Mouse (Mus musculus): Measurements from ENCODE around the gene E2f2. TPM values are rescaled to one million over a fixed set of nuclear protein-coding genes. Genes with fewer than 3 reads are reported as not detected.
A peak's percentile ranks its signal among the peaks of the same experiment; 100 is the strongest.

The E2f2 gene
- polyA plus RNA-seq, 1 experiment from 2014 or later: 5.5 TPM

DNA sequence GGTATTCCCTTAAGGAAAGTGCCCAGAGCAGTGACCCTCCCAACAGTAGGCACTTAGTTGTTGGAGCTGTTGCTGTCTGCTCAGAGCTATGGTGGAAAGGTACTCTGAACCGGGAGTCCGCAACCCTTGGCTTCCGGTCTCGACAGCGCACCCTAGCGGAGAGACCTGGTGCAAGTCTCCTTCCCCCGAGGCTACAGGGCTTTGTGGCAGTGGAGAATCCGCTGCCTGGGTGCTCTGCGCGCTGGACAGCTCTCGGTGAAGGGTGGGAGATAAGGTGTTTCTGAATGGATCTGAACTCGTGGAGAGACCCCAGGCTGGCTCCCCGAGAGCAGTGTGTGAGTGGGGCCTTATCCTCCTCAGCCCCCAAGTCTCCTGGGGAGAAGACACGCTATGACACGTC is 7.8 kb downstream of the E2f2 start:
- DNase-seq (peak; percentile 91), ATAC-seq (ENCODE audit: insufficient read depth) (peak; percentile 55; the same call in 1 of the 2 replicates)
- Histone ChIP-seq H3K36me3 (ENCODE audit: insufficient read depth) (peaks cover 20% of the 10 kb centered on the region; the same call in 1 of the 2 replicates), H3K27me3 (ENCODE audit: insufficient read depth, low read length) (no peaks in the 10 kb centered on the region), H3K9me3 (ENCODE audit: low read depth, low read length) (no peaks in the 10 kb centered on the region), H3K4me3 (ENCODE audit: low read depth, low read length) (peak overlapping the region; percentile 31), H3K27ac (ENCODE audit: low read depth) (peak overlapping the region; percentile 75), H3K9ac (peak overlapping the region; percentile 30), H3K4me2 (peak overlapping the region; percentile 60), H3K4me1 (ENCODE audit: insufficient read depth) (peaks cover 23% of the 10 kb centered on the region)
- peak; percentile 90 for TF ChIP-seq CTCF (IDR thresholded peaks at IDR 0.05; ENCODE audit: low read depth)
- WGBS: 4% methylated on average over 15 of the region's 15 CpGs

DNA sequence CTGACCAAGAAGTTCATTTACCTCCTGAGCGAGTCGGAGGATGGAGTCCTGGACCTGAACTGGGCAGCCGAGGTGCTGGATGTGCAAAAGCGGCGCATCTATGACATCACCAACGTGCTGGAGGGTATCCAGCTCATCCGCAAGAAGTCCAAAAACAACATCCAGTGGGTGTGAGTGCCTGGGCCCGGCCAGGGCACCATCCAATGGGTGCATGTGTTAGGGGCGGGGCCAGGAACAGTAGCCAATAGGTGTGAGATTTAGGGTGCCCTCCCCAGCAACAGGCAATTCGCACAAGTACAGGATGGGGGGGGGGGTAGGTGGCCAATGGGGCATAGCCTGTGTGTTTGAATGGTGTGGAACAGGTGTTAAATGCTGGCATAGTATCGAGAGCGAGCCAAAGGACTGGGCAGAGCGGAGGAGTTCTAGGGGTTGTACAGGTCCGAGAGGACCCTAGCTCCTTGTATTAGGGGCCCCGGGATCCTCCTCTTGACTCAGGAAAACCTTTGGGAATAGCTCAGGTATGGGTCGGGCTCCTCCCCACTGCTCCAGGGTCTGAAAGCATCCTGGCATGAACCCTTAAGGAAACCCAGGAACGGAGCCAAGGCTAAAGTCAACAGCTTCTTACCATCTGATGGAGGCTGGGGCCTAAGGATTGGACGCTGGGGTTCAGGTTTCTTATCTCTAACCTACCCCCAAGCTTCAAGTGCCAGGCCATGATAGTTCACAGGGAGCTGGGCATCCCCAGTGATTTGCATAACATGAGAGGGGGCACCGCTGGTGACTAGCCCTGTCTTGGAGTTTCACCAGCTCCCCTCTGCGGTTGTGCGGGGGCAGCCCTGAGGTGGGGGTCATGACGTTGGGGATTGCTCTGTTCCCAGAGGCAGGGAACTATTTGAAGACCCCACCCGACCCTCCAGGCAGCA is 8.5 kb downstream of the E2f2 start:
- no peaks in the 10 kb centered on the region for H3K27me3 ChIP-seq (ENCODE audit: insufficient read depth, low read length)
- 17% methylated on average over 23 of the region's 23 CpGs for WGBS
- H3K27ac ChIP-seq (ENCODE audit: low read depth): peak overlapping the region; percentile 75

DNA sequence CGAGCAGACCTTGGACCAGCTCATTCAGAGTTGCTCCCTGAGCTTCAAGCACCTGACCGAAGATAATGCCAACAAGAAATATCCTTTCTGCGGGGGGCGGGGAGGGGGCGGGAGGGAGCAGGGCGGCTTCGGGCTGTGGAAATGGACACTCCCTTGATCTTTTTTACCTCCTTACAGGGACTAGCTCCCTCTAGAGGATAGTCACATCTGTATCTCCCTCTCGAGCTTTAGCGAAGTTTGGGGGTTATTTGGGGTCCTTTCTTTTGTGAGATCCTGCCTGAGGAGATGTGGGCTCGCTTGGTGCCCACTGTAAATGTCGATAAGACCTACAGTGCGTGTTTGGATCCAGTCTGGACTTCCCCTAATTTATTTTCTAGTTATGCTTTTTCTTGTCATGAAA is 9.2 kb downstream of the E2f2 start:
- ATAC-seq (ENCODE audit: insufficient read depth) (no peak), DNase-seq (peak; percentile 59)
- Histone ChIP-seq H3K4me3 (ENCODE audit: low read depth, low read length) (no peak overlapping the region), H3K4me2 (peak overlapping the region; percentile 60), H3K27ac (ENCODE audit: low read depth) (peak overlapping the region; percentile 22; the same call in 1 of the 2 replicates), H3K9me3 (ENCODE audit: low read depth, low read length) (no peaks in the 10 kb centered on the region), H3K9ac (no peak overlapping the region), H3K36me3 (ENCODE audit: insufficient read depth) (peaks cover 16% of the 10 kb centered on the region; the same call in 1 of the 2 replicates), H3K27me3 (ENCODE audit: insufficient read depth, low read length) (no peaks in the 10 kb centered on the region), H3K4me1 (ENCODE audit: insufficient read depth) (peaks cover 23% of the 10 kb centered on the region)
- TF ChIP-seq CTCF (IDR thresholded peaks at IDR 0.05; ENCODE audit: low read depth): 0 out of 2 replicates have a peak, but pooled peaks have one; percentile 25
- WGBS: 27% methylated on average over 12 of the region's 12 CpGs

More for the DNA sequence above, 8.5 kb downstream of the E2f2 start:
- DNase-seq: peak; percentile 80
- Histone ChIP-seq H3K9me3 (ENCODE audit: low read depth, low read length) (no peaks in the 10 kb centered on the region), H3K4me3 (ENCODE audit: low read depth, low read length) (peak overlapping the region; percentile 31), H3K4me1 (ENCODE audit: insufficient read depth) (peaks cover 23% of the 10 kb centered on the region), H3K9ac (peak overlapping the region; percentile 30), H3K36me3 (ENCODE audit: insufficient read depth) (peaks cover 20% of the 10 kb centered on the region; the same call in 1 of the 2 replicates), H3K4me2 (peak overlapping the region; percentile 60)
- no peak for TF ChIP-seq CTCF (IDR thresholded peaks at IDR 0.05; ENCODE audit: low read depth)
- peak; percentile 75 for ATAC-seq (ENCODE audit: insufficient read depth)

- H3K9me3 ChIP-seq (ENCODE audit: low read depth, low read length): no peaks in the 10 kb centered on the region
- H3K9ac ChIP-seq: no peak overlapping the region
- no peak overlapping the region for H3K4me2 ChIP-seq
- no peak for ATAC-seq (ENCODE audit: insufficient read depth)
- TF ChIP-seq CTCF (IDR thresholded peaks at IDR 0.05; ENCODE audit: low read depth): no peak
- 57% methylated on average over 9 of the region's 9 CpGs for WGBS
- no peaks in the 10 kb centered on the region for H3K27me3 ChIP-seq (ENCODE audit: insufficient read depth, low read length)
- DNase-seq: peak; percentile 49
- H3K4me3 ChIP-seq (ENCODE audit: low read depth, low read length): no peak overlapping the region
- peak overlapping the region; percentile 20; the same call in 1 of the 2 replicates for H3K27ac ChIP-seq (ENCODE audit: low read depth)
- H3K4me1 ChIP-seq (ENCODE audit: insufficient read depth): peaks cover 5% of the 10 kb centered on the region
- peaks cover 25% of the 10 kb centered on the region; the same call in 1 of the 2 replicates for H3K36me3 ChIP-seq (ENCODE audit: insufficient read depth)
These were observed 13.2 kb downstream of the E2f2 start for GRCm38 (mm10) chr4:136185375-136185774.

DNA sequence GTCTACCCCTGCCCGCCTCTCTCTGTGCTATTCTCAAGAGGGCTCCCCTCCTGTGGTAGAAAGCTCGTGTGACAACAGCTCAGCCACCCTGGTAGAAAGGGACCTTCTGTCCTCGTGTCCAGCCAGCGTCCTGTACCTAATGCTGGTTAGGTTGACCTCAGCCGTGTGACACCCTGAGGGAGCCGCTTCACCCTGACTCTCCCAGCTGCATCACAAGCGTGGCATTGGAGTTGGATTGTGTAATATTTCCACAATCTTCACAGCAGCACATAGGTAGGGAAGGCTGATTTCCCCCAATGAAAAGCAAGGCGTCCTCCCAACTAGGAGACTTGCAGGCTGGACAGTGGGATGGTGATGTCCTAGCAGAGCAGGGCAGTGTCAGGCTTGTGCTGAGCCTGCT is 14.1 kb downstream of the E2f2 start:
- Histone ChIP-seq H3K36me3 (ENCODE audit: insufficient read depth) (peaks cover 25% of the 10 kb centered on the region; the same call in 1 of the 2 replicates), H3K27me3 (ENCODE audit: insufficient read depth, low read length) (no peaks in the 10 kb centered on the region), H3K4me2 (peak overlapping the region; percentile 29; the same call in 1 of the 2 replicates), H3K4me1 (ENCODE audit: insufficient read depth) (no peaks in the 10 kb centered on the region), H3K9me3 (ENCODE audit: low read depth, low read length) (no peaks in the 10 kb centered on the region), H3K4me3 (ENCODE audit: low read depth, low read length) (no peak overlapping the region), H3K27ac (ENCODE audit: low read depth) (peak overlapping the region; percentile 32; the same call in 1 of the 2 replicates), H3K9ac (no peak overlapping the region)
- 77% methylated on average over 8 of the region's 8 CpGs for WGBS
- ATAC-seq (ENCODE audit: insufficient read depth) (no peak; the same call in 1 of the 2 replicates), DNase-seq (no peak)
- TF ChIP-seq CTCF (IDR thresholded peaks at IDR 0.05; ENCODE audit: low read depth): no peak

DNA sequence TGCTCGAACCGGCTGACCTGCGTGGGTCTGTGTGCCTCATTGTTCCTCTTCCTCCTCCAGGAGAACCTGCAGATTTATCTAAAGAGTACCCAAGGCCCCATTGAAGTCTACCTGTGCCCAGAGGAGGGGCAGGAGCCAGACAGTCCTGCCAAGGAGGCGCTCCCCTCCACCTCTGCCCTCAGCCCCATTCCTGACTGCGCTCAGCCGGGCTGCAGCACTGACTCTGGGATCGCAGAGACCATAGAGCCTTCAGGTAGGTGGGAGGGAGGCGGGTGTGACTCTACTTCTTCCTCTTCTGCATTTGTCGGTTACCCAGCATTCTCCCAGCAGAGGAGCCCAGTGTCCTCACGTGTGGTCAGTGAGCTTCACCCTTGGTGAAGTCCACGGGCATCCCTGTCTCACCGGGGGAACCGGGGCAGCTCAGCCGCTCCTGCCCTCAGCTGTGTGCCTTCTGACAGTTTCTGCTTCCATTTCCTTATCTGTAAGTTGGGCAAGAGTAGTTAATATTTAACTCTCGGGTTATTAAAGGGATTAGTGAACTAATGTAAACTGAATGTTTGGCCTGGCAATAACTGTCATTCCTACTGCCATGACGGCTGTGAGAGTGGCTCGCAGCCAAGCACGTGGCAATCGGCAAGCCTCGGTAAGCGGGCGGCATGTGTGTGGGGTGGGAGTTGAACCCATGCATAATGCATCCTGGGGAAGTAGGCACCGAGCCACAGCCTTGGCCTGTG is 14.7 kb downstream of the E2f2 start:
- WGBS: 48% methylated on average over 23 of the region's 23 CpGs

More for the DNA sequence above, 14.7 kb downstream of the E2f2 start:
- TF ChIP-seq CTCF (IDR thresholded peaks at IDR 0.05; ENCODE audit: low read depth): no peak
- Histone ChIP-seq H3K27ac (ENCODE audit: low read depth) (peak overlapping the region; percentile 32; the same call in 1 of the 2 replicates), H3K4me2 (peak overlapping the region; percentile 29; the same call in 1 of the 2 replicates), H3K9ac (no peak overlapping the region), H3K36me3 (ENCODE audit: insufficient read depth) (peaks cover 27% of the 10 kb centered on the region; the same call in 1 of the 2 replicates), H3K27me3 (ENCODE audit: insufficient read depth, low read length) (no peaks in the 10 kb centered on the region), H3K4me3 (ENCODE audit: low read depth, low read length) (no peak overlapping the region), H3K4me1 (ENCODE audit: insufficient read depth) (no peaks in the 10 kb centered on the region), H3K9me3 (ENCODE audit: low read depth, low read length) (no peaks in the 10 kb centered on the region)
- peak; percentile 69 for ATAC-seq (ENCODE audit: insufficient read depth)
- DNase-seq: peak; percentile 77
